Mouse (Mus musculus) adrenal gland, postnatal 36 days (tissue): ENCODE measurements around the gene Gm128. TPM values are rescaled to one million over a fixed set of nuclear protein-coding genes. Genes with fewer than 3 reads are reported as not detected.
"Not testable (repeated sequence)": the region's sequence is repeated elsewhere in the genome, so short reads cannot be mapped to it uniquely, and the experiment has no call there.

Experiments
- DNase-seq, 2 experiments: peaks; one replicate each; pipeline ENCODE4 v3.0.0; 2021; ENCODE audit warnings: mixed read lengths in 1 of 2
- total RNA-seq, 2 experiments: library from RNA; stranded (reverse); gene quantifications; 2 replicates each; pipeline ENCODE4 v1.2.3; 2021

Gene Gm128
- total RNA-seq, 2 experiments from 2014 or later = 0.17 to 0.26 TPM

GRCm38 (mm10) chr3:95231298-95232221 is 9.8 kb downstream of the Gm128 start, which contains the start of gene Mllt11:
Mllt11 (minus strand) TSS chr3:95232171.
- peak in 1 of 2 experiments; percentile 33 for DNase-seq

GRCm38 (mm10) chr3:95230495-95231297 is 10.7 kb downstream of the Gm128 start:
- DNase-seq = peak in 1 of 2 experiments; percentile 35

GRCm38 (mm10) chr3:95229781-95230494 is 11.5 kb downstream of the Gm128 start:
- DNase-seq = peak; percentile 51 to 60

- DNase-seq = peak; percentile 44 to 45
These were observed 12.3 kb downstream of the Gm128 start for GRCm38 (mm10) chr3:95228894-95229780.

GRCm38 (mm10) chr3:95228148-95228893 is 13.1 kb downstream of the Gm128 start, which contains the start of gene Cdc42se1:
Cdc42se1 (plus strand) TSS chr3:95228732.
- DNase-seq = peak; percentile 95

- DNase-seq = no peak
These were observed 14.2 kb downstream of the Gm128 start for GRCm38 (mm10) chr3:95227214-95227613.

GRCm38 (mm10) chr3:95224295-95224694 is 17.1 kb downstream of the Gm128 start:
- peak; percentile 50 to 57 for DNase-seq

GRCm38 (mm10) chr3:95223041-95223440 is 18.4 kb downstream of the Gm128 start:
- no peak for DNase-seq

GRCm38 (mm10) chr3:95218466-95219137 is 22.8 kb downstream of the Gm128 start:
- DNase-seq = no peak

GRCm38 (mm10) chr3:95217255-95218134 is 23.9 kb downstream of the Gm128 start, which contains the start of gene Gabpb2:
Gabpb2 (minus strand) TSS chr3:95217916.
- peak; percentile 97 to 99 for DNase-seq

GRCm38 (mm10) chr3:95216655-95217254 is 24.6 kb downstream of the Gm128 start:
- no peak for DNase-seq

- DNase-seq = no peak
These were observed 27.8 kb downstream of the Gm128 start for GRCm38 (mm10) chr3:95213609-95213975.

GRCm38 (mm10) chr3:95212889-95213608 is 28.3 kb downstream of the Gm128 start:
- DNase-seq = not testable (repeated sequence)

GRCm38 (mm10) chr3:95210585-95210984 is 30.8 kb downstream of the Gm128 start:
- DNase-seq = no peak

GRCm38 (mm10) chr3:95208286-95208685 is 33.1 kb downstream of the Gm128 start:
- DNase-seq = no peak

- no peak for DNase-seq
These were observed 37.5 kb downstream of the Gm128 start for GRCm38 (mm10) chr3:95203880-95204279.

GRCm38 (mm10) chr3:95200562-95200961 is 40.8 kb downstream of the Gm128 start:
- no peak for DNase-seq
